Mouse (Mus musculus) myocyte (in vitro differentiated cells): ENCODE results near the gene Rrp8.

ENCODE experiments used
- CEBPB ChIP-seq: IDR thresholded peaks from 2 replicates; pipeline ENCODE4 v1.6.1; 2011; ENCODE audit warnings: mild to moderate bottlenecking, moderate library complexity; ENCODE audit not compliant: poor library complexity, insufficient read depth, severe bottlenecking
- MAX ChIP-seq: IDR thresholded peaks from one replicate; pipeline ENCODE4 v1.6.1; 2011; ENCODE audit warnings: low read depth, mild to moderate bottlenecking, control low read depth
- MYOD1 ChIP-seq, 3 experiments: IDR thresholded peaks; one replicate each; pipeline ENCODE4 v1.6.1; 2011; ENCODE audit warnings: control low read depth in 2 of 3, low read depth in 2 of 3, mild to moderate bottlenecking in 2 of 3, moderate library complexity in 1 of 3; ENCODE audit not compliant: insufficient read length in 2 of 3, control insufficient read depth in 1 of 3
- MYOG ChIP-seq, 3 experiments: IDR thresholded peaks; one replicate each; pipeline ENCODE4 v1.6.1; 2011; ENCODE audit warnings: control low read depth in 2 of 3, low read depth in 2 of 3, mild to moderate bottlenecking in 2 of 3; ENCODE audit not compliant: insufficient read length in 2 of 3, control insufficient read depth in 1 of 3, insufficient read depth in 1 of 3
- POLR2A ChIP-seq: IDR thresholded peaks from one replicate; pipeline ENCODE4 v1.6.1; 2011; ENCODE audit warnings: low read depth, mild to moderate bottlenecking, control low read depth, moderate library complexity; ENCODE audit not compliant: insufficient read length
- POLR2AphosphoS2 ChIP-seq: IDR thresholded peaks from one replicate; pipeline ENCODE4 v1.6.1; 2011; ENCODE audit warnings: low read depth, control low read depth; ENCODE audit not compliant: insufficient read length
- REST ChIP-seq: IDR thresholded peaks from one replicate; pipeline ENCODE4 v1.6.1; 2011; ENCODE audit warnings: mild to moderate bottlenecking, control low read depth, moderate library complexity; ENCODE audit not compliant: insufficient read depth, insufficient read length
- TCF12 ChIP-seq: IDR thresholded peaks from one replicate; pipeline ENCODE4 v1.6.1; 2011; ENCODE audit warnings: mild to moderate bottlenecking, control low read depth; ENCODE audit not compliant: poor library complexity, insufficient read depth, severe bottlenecking
- USF1 ChIP-seq: IDR thresholded peaks from one replicate; pipeline ENCODE4 v1.6.1; 2011; ENCODE audit warnings: low read depth, mild to moderate bottlenecking, control low read depth, moderate library complexity

GRCm38 (mm10) chr7:105769959-105770358 is 32.8 kb upstream of the Rrp8 start:
- no peak for TF ChIP-seq POLR2A
- no peak for TF ChIP-seq TCF12
- TF ChIP-seq MAX, result no peak
- no peak for TF ChIP-seq USF1
- TF ChIP-seq MYOD1 (IDR thresholded peaks at IDR 0.05; ENCODE audit: control insufficient read depth in 1 of 3, insufficient read length in 2 of 3, low read depth in 2 of 3), result no peak
- TF ChIP-seq CEBPB, result no peak
- no peak for TF ChIP-seq POLR2AphosphoS2
- TF ChIP-seq MYOG (IDR thresholded peaks at IDR 0.05; ENCODE audit: control insufficient read depth in 1 of 3, insufficient read depth in 1 of 3, insufficient read length in 2 of 3, low read depth in 2 of 3), result no peak
- TF ChIP-seq REST, result no peak
